Mouse (Mus musculus): ENCODE measurements around the gene Eqtn. TPM values are rescaled to one million over a fixed set of nuclear protein-coding genes. Genes with fewer than 3 reads are reported as not detected.

Gene Eqtn
- polyA plus RNA-seq (2014; fragmentation: Illumina TruSeq; extraction: RNeasy Lipid Tissue Mini Kit (QIAGEN cat#74804)): not detected

DNA sequence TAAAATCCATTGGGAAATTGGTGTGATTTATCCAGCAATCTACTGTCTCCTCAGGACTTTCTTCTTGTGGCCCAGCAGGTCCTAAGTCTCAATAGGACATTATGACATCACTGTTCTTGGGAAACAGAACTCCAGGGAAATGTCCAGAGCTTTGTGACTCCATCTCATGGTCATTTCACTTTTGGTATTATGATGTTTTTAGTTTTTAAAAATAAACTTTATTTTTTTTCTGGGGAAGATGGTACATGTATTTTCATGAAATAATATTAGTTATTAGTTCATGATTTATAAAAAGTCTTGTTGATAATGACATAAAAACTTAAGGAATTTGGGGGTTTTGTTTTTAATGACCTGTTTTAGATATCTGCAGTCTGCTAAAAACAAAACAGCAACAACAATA lies at the start of gene Eqtn:
Eqtn (minus strand) TSS at position 101 of the 400 bp plus-strand sequence.

Other genes with a start within 250 kb of the Eqtn start
- gene Tek, start 189.6 kb downstream of the Eqtn start, polyA plus RNA-seq (2014; fragmentation: Illumina TruSeq; extraction: RNeasy Lipid Tissue Mini Kit (QIAGEN cat#74804)): 22.1 TPM
- gene Mysm1, start 50.3 kb upstream of the Eqtn start, polyA plus RNA-seq (2014; fragmentation: Illumina TruSeq; extraction: RNeasy Lipid Tissue Mini Kit (QIAGEN cat#74804)): 32.0 TPM
- gene Jun, start 123.4 kb upstream of the Eqtn start, polyA plus RNA-seq (2014; fragmentation: Illumina TruSeq; extraction: RNeasy Lipid Tissue Mini Kit (QIAGEN cat#74804)): 26.1 TPM